Mouse (Mus musculus) cerebellum, adult 8-10 months (tissue): Measurements from ENCODE around the gene Dnajc28.

Experiments used
- DNase-seq: peaks from one replicate; pipeline ENCODE4 v3.0.0; 2022

The Dnajc28 gene

GRCm38 (mm10) chr16:91587730-91588453, 30.9 kb downstream of the Dnajc28 start:
- no peak for DNase-seq

DNA sequence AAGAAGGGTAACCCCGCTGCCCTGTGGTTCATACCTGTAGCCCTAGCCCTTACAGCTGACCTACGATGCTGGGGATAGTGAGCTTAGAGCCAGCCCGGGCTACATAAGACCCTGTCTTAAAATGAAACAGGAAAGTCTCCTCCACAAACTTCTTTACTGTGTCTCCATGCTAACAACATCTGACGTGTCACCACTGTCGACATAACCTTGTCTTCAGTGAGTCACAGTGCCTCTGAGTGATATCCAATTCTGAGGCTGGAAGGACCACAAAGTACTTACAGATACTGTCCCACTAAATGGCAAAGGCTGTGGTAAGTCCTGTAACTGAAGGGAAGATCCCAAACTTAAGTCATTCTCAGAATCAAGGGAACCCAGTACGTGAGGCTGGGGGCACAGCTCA, 32.6 kb downstream of the Dnajc28 start:
- no peak for DNase-seq

DNA sequence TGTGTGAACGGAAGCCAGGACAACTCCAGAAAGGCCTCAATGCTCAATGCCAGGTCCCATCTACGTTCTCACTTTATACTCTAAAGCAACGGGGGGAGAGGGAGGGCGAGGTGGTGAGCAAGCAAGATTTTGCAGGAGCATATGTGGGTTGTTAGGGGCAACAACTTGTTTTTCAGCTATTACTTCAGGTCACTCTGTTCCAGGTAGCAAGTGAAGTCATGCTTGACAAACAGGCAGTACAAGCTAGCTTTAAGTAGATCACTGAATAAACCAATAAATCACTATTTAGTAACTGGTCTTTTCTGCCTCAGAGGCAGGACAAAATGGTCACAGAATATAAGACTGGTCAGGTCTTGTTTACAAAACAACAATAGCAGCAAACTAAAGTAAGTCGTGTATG, 33.2 kb downstream of the Dnajc28 start:
- DNase-seq, result no peak

GRCm38 (mm10) chr16:91582307-91582706, 36.5 kb downstream of the Dnajc28 start:
- DNase-seq, result no peak

DNA sequence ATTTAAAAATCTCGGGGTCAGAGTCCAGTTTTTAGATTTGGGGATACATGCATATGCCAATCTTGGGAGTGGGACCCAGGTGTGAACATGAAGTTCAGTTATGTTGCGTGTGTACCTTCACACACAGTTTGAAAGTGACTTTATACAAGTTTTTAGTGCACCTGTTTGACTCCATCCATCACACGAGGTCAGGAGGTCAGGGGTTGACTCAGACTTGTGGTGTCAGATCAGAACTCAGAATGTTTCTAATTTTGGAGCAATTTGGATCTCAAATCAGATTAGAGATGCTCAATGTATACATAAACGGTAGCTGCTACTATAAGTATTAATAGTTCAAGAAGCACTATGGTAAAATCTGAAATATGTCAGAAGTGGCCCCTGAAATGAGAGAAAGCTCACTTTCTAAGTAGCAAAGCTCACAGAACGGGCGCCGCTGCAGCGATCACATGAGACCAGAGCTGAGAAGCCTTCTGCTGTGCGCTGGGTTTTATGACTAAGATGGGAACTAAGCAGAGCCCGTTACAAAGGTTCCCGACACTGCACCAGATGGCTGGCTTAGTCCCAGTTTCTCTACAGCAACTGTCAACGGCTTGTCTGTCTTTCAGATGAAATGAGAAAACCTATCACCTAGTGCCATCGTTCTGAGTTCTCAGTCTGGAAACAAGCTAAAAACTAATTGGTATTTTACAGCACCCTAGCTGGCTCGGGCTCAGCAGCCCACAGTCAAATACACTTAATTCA, 39.7 kb downstream of the Dnajc28 start:
- no peak for DNase-seq

DNA sequence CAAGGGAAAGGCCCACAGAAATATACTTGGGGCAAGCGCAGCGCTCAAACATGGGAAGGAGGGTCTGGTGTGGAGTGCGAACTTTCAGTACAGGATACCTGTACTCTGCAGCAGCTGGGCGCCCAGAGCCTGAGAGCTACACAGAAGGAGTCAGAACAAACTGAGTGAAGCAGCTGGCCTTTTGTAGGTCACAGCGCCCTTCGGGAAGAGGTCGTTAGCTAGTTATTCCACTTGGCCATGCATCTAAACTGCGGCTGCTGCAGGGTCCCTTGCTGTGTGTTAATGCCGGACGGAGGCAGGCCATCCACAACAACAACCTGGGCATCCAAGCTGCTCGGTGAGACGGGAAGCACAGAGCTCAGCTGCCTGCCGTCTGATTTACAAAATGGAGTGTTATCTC, 43.7 kb downstream of the Dnajc28 start:
- DNase-seq, result no peak

DNA sequence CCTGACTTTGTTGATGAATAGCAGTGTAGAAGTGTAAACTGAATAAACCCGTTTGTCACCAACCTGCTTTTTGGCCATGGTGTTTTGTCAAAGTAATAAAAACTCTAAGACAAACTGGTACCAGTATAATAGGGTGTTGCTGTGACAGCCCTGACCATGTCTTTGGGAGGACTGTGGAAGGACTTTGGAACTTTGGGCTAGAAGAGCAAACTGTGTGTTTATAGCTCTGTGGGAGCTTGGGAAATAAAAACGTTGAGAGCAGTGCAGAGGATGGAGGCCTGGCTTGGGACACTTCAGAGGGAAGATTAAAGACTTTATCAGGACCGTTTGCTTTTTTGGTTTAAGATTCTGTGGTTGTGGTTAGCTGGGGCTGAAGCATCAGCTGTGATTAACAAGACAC, 47.7 kb downstream of the Dnajc28 start:
- DNase-seq, result no peak

- DNase-seq, result no peak
Measured at GRCm38 (mm10) chr16:91568960-91569359, 49.9 kb downstream of the Dnajc28 start.

DNA sequence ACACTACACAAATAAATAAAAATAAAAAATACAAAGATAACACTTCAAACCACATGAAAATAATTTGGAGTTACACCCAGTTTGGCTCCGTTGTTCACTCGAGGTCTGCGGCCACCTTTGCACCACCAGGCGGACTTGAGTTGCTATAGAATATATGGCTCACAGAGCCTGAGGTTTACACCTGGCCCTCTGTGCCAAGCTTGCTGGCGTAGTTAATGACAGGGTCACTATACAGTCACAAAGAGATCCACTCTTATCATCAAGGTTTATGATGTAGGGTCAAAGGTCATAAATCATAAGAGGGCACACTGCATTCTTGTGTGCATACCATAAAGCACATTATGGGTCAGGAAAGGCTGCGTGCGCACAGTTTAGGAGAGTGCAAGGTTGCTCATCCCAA, 52.8 kb downstream of the Dnajc28 start:
- DNase-seq, result no peak

- DNase-seq, result no peak
Measured at GRCm38 (mm10) chr16:91565292-91565951, 53.4 kb downstream of the Dnajc28 start.

GRCm38 (mm10) chr16:91564580-91565291, 54.1 kb downstream of the Dnajc28 start:
- DNase-seq, result no peak
